Mouse (Mus musculus) G1E (cell line): ENCODE measurements at regions not wholly inside any gene's neighbourhood (a gene's known extent, or its start where the extent isn't known, plus 50 kb on each side); places are given as distances from the start of the nearest gene placed in this dataset.

Experiments
- CTCF ChIP-seq: IDR thresholded peaks from 2 replicates; pipeline ENCODE4 v1.5.1; 2012; ENCODE audit warnings: low read depth, low read length, inconsistent platforms, mixed read lengths
- GATA1 ChIP-seq: IDR thresholded peaks from 2 replicates; pipeline ENCODE4 v1.6.1; 2012; ENCODE audit warnings: borderline replicate concordance, low read length, inconsistent platforms, mixed read lengths
- POLR2AphosphoS5 ChIP-seq: IDR thresholded peaks from 2 replicates; pipeline ENCODE4 v1.6.1; 2012; ENCODE audit warnings: low read depth, low read length, inconsistent platforms; ENCODE audit not compliant: insufficient replicate concordance

DNA sequence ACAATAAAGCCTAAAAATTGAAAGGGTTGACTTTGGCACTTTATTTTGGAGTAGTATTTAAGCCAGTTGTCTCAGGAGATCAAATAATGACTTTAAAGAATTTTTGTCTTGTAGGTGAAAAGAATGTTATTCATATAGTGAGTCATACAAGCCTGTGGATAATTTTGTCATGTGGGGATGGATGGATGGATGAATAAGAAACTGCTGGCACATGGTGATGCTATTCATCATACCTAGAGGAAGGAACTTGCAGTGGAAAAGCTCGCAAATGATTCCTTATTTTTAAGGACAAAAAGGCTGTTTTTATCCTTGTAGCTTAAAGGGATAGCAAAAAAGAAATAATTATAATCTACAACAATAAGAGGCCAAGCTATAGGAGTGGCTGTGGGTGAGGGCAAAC, 655.4 kb upstream of the Auts2 start:
- no peak for TF ChIP-seq CTCF
- TF ChIP-seq POLR2AphosphoS5, result no peak
- TF ChIP-seq GATA1, result no peak
